Mouse (Mus musculus): ENCODE measurements around the gene Klhl26. TPM values are rescaled to one million over a fixed set of nuclear protein-coding genes. Genes with fewer than 3 reads are reported as not detected.

The Klhl26 gene
- polyA plus RNA-seq, 1 experiment = 62.4 TPM

DNA sequence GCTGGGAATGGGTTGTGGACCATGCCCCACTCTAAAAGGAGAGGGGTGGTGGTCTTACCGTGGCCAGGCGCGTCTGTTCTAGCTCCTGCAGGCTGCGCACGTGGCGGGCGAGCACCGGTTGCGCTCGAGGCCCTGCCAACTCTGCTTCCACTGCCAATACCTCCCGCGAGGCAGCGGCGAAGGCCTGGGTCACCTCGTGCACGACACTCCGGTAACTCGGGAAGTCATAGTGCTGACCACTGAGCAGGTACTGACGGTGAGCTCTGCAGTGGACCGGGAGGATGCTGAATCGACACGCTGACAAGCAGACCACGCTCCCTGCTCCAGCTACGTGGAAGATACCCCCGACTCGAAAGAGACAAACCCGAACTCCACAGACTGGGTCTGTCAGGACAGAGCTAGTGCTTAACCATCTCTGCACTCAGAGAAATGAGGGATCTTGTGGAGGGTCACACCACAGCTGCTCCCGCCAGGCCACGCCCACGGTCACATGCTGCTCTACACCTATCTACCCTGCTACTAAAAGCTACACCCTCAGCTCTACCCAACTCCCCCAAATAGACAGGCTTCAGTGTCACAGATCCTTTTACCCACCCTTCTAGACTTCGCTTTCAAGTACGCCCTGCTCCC lies 29.0 kb upstream of the Klhl26 start:
- peak overlapping the region; percentile 72 for H3K4me3 ChIP-seq (replicated peaks; ENCODE audit: insufficient read depth, low read depth, low read length)
- peaks cover 33% of the 10 kb centered on the region for H3K4me1 ChIP-seq (ENCODE audit: control insufficient read depth, insufficient read depth, low read length)
- TF ChIP-seq POLR2A (IDR thresholded peaks at IDR 0.05; ENCODE audit: borderline replicate concordance, insufficient read depth, low read length) = no peak
- TF ChIP-seq CTCF (IDR thresholded peaks at IDR 0.05; ENCODE audit: borderline replicate concordance, insufficient read depth, low read depth, low read length) = no peak
- no peak overlapping the region for H3K27ac ChIP-seq (ENCODE audit: insufficient read depth, low read length)
- 5% methylated on average over 32 of the region's 32 CpGs for WGBS
- peak in 1 of 2 experiments; percentile 45 for DNase-seq
- no peaks in the 10 kb centered on the region for H3K27me3 ChIP-seq (ENCODE audit: control insufficient read depth, insufficient read depth, low read length)

- DNase-seq = peak; percentile 79 to 86
- Histone ChIP-seq H3K4me3 (replicated peaks; ENCODE audit: insufficient read depth, low read depth, low read length) (no peak overlapping the region), H3K27me3 (ENCODE audit: control insufficient read depth, insufficient read depth, low read length) (no peaks in the 10 kb centered on the region), H3K4me1 (ENCODE audit: control insufficient read depth, insufficient read depth, low read length) (peaks cover 33% of the 10 kb centered on the region), H3K27ac (ENCODE audit: insufficient read depth, low read length) (no peak overlapping the region)
- 49% methylated on average over 3 of the region's 3 CpGs for WGBS
- TF ChIP-seq POLR2A (IDR thresholded peaks at IDR 0.05; ENCODE audit: borderline replicate concordance, insufficient read depth, low read length) (no peak), CTCF (IDR thresholded peaks at IDR 0.05; ENCODE audit: borderline replicate concordance, insufficient read depth, low read depth, low read length) (peak; percentile 87)
These were observed 28.1 kb upstream of the Klhl26 start for GRCm38 (mm10) chr8:70504851-70505250.

DNA sequence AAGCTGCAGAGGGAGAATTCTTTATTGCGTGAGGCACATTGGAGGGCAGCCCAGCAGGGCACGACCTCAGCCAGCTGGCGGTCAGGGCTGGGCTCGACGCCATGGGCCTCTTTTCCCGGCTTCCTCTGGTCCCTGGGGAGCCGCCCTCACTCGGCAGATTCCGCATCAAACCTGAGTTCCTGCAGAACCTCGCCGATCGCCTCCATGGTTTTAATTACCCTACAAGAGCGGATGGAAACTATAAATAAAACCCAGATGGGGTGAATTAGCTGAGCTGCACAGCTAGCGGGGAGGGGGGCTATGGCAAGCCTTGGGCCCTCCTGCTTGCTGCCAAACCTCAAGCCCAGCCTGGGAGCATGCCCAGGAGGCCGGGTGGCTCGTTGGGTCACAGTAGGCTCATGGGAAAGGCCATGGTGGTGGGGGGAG lies 27.5 kb upstream of the Klhl26 start:
- H3K4me3 ChIP-seq (replicated peaks; ENCODE audit: insufficient read depth, low read depth, low read length) = no peak overlapping the region
- no peaks in the 10 kb centered on the region for H3K27me3 ChIP-seq (ENCODE audit: control insufficient read depth, insufficient read depth, low read length)
- TF ChIP-seq POLR2A (IDR thresholded peaks at IDR 0.05; ENCODE audit: borderline replicate concordance, insufficient read depth, low read length) (no peak), CTCF (IDR thresholded peaks at IDR 0.05; ENCODE audit: borderline replicate concordance, insufficient read depth, low read depth, low read length) (no peak)
- DNase-seq = peak; percentile 62 to 67
- WGBS = 8% methylated on average over 16 of the region's 16 CpGs
- H3K4me1 ChIP-seq (ENCODE audit: control insufficient read depth, insufficient read depth, low read length) = peaks cover 31% of the 10 kb centered on the region
- no peak overlapping the region for H3K27ac ChIP-seq (ENCODE audit: insufficient read depth, low read length)

DNA sequence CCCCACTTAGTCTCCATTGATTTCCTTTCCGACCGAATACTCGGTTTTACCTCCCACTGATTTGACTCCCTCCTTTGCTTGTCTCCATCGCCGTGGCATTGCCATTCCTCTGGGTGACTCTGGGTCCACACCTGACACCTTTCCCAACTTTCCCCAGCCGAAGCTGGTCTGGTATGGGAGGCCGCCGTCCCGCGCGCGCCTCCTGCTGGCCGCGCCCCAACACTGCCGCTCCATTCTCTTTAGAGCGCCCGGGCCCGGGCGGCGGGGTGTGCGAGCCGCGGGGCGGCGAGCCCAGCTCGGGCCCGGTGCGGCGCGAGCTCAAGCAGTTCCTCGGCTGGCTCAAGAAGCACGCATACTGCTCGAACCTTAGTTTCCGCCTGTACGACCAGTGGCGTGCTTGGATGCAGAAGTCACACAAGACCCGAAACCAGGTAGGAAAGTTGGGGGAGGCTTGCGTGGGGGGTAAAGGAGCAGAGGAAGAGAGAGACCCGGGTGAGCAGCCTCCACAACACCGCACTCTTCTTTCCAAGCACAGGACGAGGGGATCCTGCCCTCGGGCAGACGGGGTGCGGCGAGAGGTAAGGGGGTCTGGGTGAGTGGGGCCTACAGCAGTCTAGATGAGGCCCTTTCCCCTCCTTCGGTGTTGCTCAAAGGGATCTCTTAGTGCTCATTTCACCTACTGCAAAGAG lies 26.4 kb upstream of the Klhl26 start:
- Histone ChIP-seq H3K27me3 (ENCODE audit: control insufficient read depth, insufficient read depth, low read length) (no peaks in the 10 kb centered on the region), H3K27ac (ENCODE audit: insufficient read depth, low read length) (no peak overlapping the region), H3K4me1 (ENCODE audit: control insufficient read depth, insufficient read depth, low read length) (peaks cover 22% of the 10 kb centered on the region), H3K4me3 (replicated peaks; ENCODE audit: insufficient read depth, low read depth, low read length) (no peak overlapping the region)
- peak; percentile 74 for TF ChIP-seq CTCF (IDR thresholded peaks at IDR 0.05; ENCODE audit: borderline replicate concordance, insufficient read depth, low read depth, low read length)
- no peak for TF ChIP-seq POLR2A (IDR thresholded peaks at IDR 0.05; ENCODE audit: borderline replicate concordance, insufficient read depth, low read length)
- DNase-seq = peak; percentile 80
- WGBS = 18% methylated on average over 46 of the region's 46 CpGs

DNA sequence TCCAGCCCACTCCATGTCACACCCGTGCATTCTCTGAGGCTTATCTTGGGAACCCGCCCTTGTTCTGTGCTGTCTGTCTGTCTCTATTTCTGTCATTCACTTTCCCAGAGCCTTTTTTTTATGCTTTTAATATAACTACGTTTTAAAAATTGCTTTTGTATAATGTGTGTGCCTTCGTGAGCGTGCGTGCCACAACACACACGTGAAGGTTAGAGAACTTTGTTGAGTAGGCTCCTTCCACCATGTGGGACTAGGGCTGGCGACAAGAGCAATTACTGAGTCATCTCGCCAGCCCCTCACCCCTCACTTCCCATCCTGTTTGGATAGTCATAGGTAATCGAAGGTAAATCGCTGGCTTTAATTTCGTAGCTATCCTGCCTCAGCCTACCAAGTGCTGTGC lies 25.8 kb upstream of the Klhl26 start:
- TF ChIP-seq POLR2A (IDR thresholded peaks at IDR 0.05; ENCODE audit: borderline replicate concordance, insufficient read depth, low read length) = no peak
- TF ChIP-seq CTCF (IDR thresholded peaks at IDR 0.05; ENCODE audit: borderline replicate concordance, insufficient read depth, low read depth, low read length) = no peak
- peaks cover 22% of the 10 kb centered on the region for H3K4me1 ChIP-seq (ENCODE audit: control insufficient read depth, insufficient read depth, low read length)
- DNase-seq = no peak
- 47% methylated on average over 12 of the region's 12 CpGs for WGBS
- no peak overlapping the region for H3K4me3 ChIP-seq (replicated peaks; ENCODE audit: insufficient read depth, low read depth, low read length)
- H3K27me3 ChIP-seq (ENCODE audit: control insufficient read depth, insufficient read depth, low read length) = no peaks in the 10 kb centered on the region
- no peak overlapping the region for H3K27ac ChIP-seq (ENCODE audit: insufficient read depth, low read length)

DNA sequence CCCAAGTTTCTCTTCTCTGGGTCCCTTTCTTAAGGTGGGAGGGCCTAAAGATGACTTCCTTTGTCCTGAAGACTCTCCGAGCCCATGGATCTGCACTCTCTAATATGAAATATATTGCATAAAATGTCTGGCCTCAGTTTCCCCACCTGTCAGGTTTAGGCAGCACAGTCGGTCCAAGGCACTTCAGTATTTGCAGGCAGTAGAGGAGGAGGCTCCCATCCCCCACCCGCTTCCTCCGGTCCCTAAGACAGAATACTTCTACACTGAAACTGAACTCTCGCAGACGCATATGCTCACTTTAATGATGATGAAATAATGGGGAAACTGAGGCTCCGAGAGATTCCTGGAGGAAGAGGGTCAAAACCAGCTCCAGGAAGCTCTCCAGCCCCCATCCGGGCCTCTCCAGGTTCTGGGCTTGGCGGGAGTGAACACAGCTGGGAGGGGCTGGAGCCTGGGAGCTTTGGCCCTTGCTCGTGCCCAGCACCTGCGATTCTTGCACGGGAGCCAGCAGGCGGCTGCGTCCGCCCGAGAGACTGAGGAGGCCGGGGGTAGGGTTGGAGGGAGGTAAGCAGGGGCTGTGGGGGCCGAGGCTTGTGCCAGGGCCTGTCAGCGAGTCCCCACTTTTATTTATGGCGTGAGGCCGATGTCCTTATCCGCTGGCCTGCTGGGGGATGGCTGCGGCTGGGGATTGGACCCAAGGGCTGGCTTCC lies 25.2 kb upstream of the Klhl26 start:
- H3K4me3 ChIP-seq (replicated peaks; ENCODE audit: insufficient read depth, low read depth, low read length) = no peak overlapping the region
- H3K4me1 ChIP-seq (ENCODE audit: control insufficient read depth, insufficient read depth, low read length) = peaks cover 22% of the 10 kb centered on the region
- peak; percentile 60 to 61 for DNase-seq
- 18% methylated on average over 23 of the region's 23 CpGs for WGBS
- H3K27ac ChIP-seq (ENCODE audit: insufficient read depth, low read length) = no peak overlapping the region
- H3K27me3 ChIP-seq (ENCODE audit: control insufficient read depth, insufficient read depth, low read length) = no peaks in the 10 kb centered on the region
- no peak for TF ChIP-seq POLR2A (IDR thresholded peaks at IDR 0.05; ENCODE audit: borderline replicate concordance, insufficient read depth, low read length)
- TF ChIP-seq CTCF (IDR thresholded peaks at IDR 0.05; ENCODE audit: borderline replicate concordance, insufficient read depth, low read depth, low read length) = no peak

- no peak overlapping the region for H3K27ac ChIP-seq (ENCODE audit: insufficient read depth, low read length)
- peak overlapping the region; percentile 11 for H3K4me3 ChIP-seq (replicated peaks; ENCODE audit: insufficient read depth, low read depth, low read length)
- H3K27me3 ChIP-seq (ENCODE audit: control insufficient read depth, insufficient read depth, low read length) = no peaks in the 10 kb centered on the region
- 18% methylated on average over 38 of the region's 39 CpGs for WGBS
- TF ChIP-seq CTCF (IDR thresholded peaks at IDR 0.05; ENCODE audit: borderline replicate concordance, insufficient read depth, low read depth, low read length) = no peak
- TF ChIP-seq POLR2A (IDR thresholded peaks at IDR 0.05; ENCODE audit: borderline replicate concordance, insufficient read depth, low read length) = no peak
- DNase-seq = peak; percentile 81 to 85
- H3K4me1 ChIP-seq (ENCODE audit: control insufficient read depth, insufficient read depth, low read length) = peaks cover 20% of the 10 kb centered on the region
These were observed 23.9 kb upstream of the Klhl26 start for GRCm38 (mm10) chr8:70500386-70501301.

Data from cerebellum, adult 2 months (tissue).